Mouse (Mus musculus): Measurements from ENCODE around the gene Twf2. TPM values are rescaled to one million over a fixed set of nuclear protein-coding genes. Genes with fewer than 3 reads are reported as not detected.

Gene Twf2
- polyA plus RNA-seq, 1 experiment: 176 TPM

DNA sequence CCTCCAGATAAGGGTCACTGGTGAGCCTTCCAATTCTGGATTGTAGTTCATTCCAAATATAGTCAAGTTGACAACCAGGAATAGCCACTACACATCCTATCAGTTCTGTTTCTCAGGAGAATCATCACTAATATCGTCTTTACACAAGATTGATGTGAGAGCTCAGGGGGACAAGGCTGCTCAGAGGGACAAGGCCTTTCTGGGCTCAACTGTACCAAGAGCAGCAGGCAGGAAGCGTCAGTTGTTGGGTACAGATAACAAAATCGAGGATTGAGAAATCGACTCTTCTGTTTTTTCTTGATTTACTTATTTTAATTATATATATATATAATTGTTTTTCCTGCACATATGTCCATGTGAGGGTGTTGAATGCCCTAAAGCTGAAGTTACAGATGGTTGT lies 55.5 kb downstream of the Twf2 start:
- Histone ChIP-seq H3K36me3 (ENCODE audit: control insufficient read depth, insufficient read depth, low read length) (no peaks in the 10 kb centered on the region), H3K27ac (ENCODE audit: control insufficient read depth, insufficient read depth, low read length) (no peak overlapping the region), H3K4me1 (replicated peaks; ENCODE audit: control insufficient read depth, insufficient read depth, low read length) (0 out of 2 replicates have a peak, but pooled peaks cover 2% of the 10 kb centered on the region), H3K4me3 (ENCODE audit: control insufficient read depth, insufficient read depth, low read length) (no peak overlapping the region), H3K27me3 (ENCODE audit: control insufficient read depth, insufficient read depth, low read length) (no peaks in the 10 kb centered on the region)
- TF ChIP-seq POLR2A (IDR thresholded peaks at IDR 0.05; ENCODE audit: control insufficient read depth, extremely low read depth, insufficient read depth, low read length, poor library complexity) (no peak), CTCF (IDR thresholded peaks at IDR 0.05; ENCODE audit: borderline replicate concordance, control insufficient read depth, extremely low read depth, insufficient read depth, low read length, poor library complexity) (no peak)
- no peak for DNase-seq
- WGBS: 53% methylated on average over 4 of the region's 4 CpGs

DNA sequence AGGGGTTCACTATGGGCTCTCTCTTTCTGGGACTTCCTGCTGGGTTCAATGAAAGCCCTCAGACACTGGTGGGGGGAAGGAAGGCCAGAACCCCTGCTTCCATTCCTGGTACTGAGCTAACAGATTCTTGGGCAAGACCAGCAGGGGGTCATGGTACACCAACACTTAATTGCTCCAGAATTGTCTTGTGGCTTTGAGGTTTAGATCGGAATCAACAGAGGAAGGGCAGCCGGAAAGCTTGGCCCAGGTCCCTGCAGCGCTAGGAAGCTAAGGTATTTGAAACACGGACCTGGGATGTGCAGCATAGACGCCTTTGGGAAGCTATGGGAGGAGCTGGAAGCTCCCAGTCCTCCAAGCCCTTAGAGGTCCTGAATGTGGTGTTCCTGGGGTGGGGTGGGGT lies 56.1 kb downstream of the Twf2 start:
- TF ChIP-seq CTCF (IDR thresholded peaks at IDR 0.05; ENCODE audit: borderline replicate concordance, control insufficient read depth, extremely low read depth, insufficient read depth, low read length, poor library complexity) (no peak), POLR2A (IDR thresholded peaks at IDR 0.05; ENCODE audit: control insufficient read depth, extremely low read depth, insufficient read depth, low read length, poor library complexity) (no peak)
- H3K4me1 ChIP-seq (replicated peaks; ENCODE audit: control insufficient read depth, insufficient read depth, low read length): 0 out of 2 replicates have a peak, but pooled peaks cover 2% of the 10 kb centered on the region
- H3K36me3 ChIP-seq (ENCODE audit: control insufficient read depth, insufficient read depth, low read length): no peaks in the 10 kb centered on the region
- H3K27me3 ChIP-seq (ENCODE audit: control insufficient read depth, insufficient read depth, low read length): no peaks in the 10 kb centered on the region
- DNase-seq: no peak
- no peak overlapping the region for H3K4me3 ChIP-seq (ENCODE audit: control insufficient read depth, insufficient read depth, low read length)
- no peak overlapping the region for H3K27ac ChIP-seq (ENCODE audit: control insufficient read depth, insufficient read depth, low read length)
- WGBS: 14% methylated on average over 5 of the region's 5 CpGs

DNA sequence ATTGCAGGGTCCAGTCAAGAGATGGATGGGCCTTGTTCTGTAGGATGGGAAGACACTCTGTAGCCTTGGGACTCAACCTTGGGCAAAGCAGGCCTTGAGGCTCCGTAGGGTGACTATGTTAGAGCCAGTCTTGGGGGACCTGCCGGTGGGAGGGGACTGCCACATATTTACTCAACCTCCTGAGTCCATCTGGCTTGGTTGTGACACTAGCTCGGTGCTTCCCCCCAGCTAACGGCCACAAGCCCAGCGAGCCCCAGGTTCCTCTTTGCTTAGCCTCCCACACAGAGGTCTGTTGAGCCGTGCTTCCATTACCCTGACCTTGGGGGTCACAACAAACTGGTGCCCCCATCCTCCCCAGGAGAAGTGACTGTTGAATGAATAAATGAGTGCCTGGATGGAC lies 58.1 kb downstream of the Twf2 start:
- H3K27ac ChIP-seq (ENCODE audit: control insufficient read depth, insufficient read depth, low read length): no peak overlapping the region
- WGBS: 32% methylated on average over 6 of the region's 6 CpGs
- no peaks in the 10 kb centered on the region for H3K27me3 ChIP-seq (ENCODE audit: control insufficient read depth, insufficient read depth, low read length)
- H3K36me3 ChIP-seq (ENCODE audit: control insufficient read depth, insufficient read depth, low read length): no peaks in the 10 kb centered on the region
- DNase-seq: no peak
- TF ChIP-seq POLR2A (IDR thresholded peaks at IDR 0.05; ENCODE audit: control insufficient read depth, extremely low read depth, insufficient read depth, low read length, poor library complexity): no peak
- no peak for TF ChIP-seq CTCF (IDR thresholded peaks at IDR 0.05; ENCODE audit: borderline replicate concordance, control insufficient read depth, extremely low read depth, insufficient read depth, low read length, poor library complexity)
- no peak overlapping the region for H3K4me3 ChIP-seq (ENCODE audit: control insufficient read depth, insufficient read depth, low read length)
- 0 out of 2 replicates have a peak, but pooled peaks cover 2% of the 10 kb centered on the region for H3K4me1 ChIP-seq (replicated peaks; ENCODE audit: control insufficient read depth, insufficient read depth, low read length)

DNA sequence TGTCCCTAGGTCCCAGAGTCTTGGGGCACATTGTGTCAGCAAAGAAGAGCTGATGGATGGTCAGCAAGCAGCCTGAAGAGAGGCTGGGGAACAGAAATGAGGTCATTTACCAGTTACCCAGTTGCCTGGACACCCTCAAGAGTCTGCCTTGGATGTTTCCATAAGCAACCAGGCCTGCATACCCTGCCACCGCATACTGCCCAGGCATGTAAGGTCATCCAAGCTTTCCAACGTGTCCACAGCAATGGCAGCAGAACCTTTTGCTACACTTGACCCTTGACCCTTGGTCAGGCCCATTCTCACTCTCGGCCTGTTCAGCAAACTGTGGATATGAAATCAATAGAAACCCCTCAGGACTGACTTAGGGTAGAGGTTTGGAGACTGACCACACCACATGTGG lies 58.6 kb downstream of the Twf2 start:
- Histone ChIP-seq H3K27ac (ENCODE audit: control insufficient read depth, insufficient read depth, low read length) (no peak overlapping the region), H3K4me3 (ENCODE audit: control insufficient read depth, insufficient read depth, low read length) (no peak overlapping the region), H3K27me3 (ENCODE audit: control insufficient read depth, insufficient read depth, low read length) (no peaks in the 10 kb centered on the region), H3K4me1 (replicated peaks; ENCODE audit: control insufficient read depth, insufficient read depth, low read length) (0 out of 2 replicates have a peak, but pooled peaks cover 2% of the 10 kb centered on the region), H3K36me3 (ENCODE audit: control insufficient read depth, insufficient read depth, low read length) (no peaks in the 10 kb centered on the region)
- 92% methylated on average over 3 of the region's 3 CpGs for WGBS
- DNase-seq: no peak
- no peak for TF ChIP-seq POLR2A (IDR thresholded peaks at IDR 0.05; ENCODE audit: control insufficient read depth, extremely low read depth, insufficient read depth, low read length, poor library complexity)
- no peak for TF ChIP-seq CTCF (IDR thresholded peaks at IDR 0.05; ENCODE audit: borderline replicate concordance, control insufficient read depth, extremely low read depth, insufficient read depth, low read length, poor library complexity)

DNA sequence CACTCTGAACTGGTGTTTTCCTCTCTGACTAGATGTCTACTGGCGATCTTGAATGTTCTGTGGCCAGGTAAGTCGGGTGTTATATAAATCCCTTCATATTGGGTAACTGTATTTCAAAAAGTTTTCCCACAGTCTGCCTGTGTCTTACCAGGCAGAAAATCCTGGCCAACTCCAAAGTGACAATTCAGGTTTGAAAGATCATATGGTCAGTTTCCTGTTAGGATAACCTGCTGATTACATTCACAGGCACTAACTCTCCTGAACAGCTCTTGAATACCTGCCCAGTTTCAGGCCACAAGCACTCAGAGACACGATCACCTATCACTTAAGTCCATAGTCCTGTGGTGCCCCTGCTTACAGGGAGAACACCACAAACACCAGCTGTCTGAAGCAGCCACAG lies 59.2 kb downstream of the Twf2 start:
- no peak overlapping the region for H3K27ac ChIP-seq (ENCODE audit: control insufficient read depth, insufficient read depth, low read length)
- no peaks in the 10 kb centered on the region for H3K36me3 ChIP-seq (ENCODE audit: control insufficient read depth, insufficient read depth, low read length)
- no peak for TF ChIP-seq POLR2A (IDR thresholded peaks at IDR 0.05; ENCODE audit: control insufficient read depth, extremely low read depth, insufficient read depth, low read length, poor library complexity)
- TF ChIP-seq CTCF (IDR thresholded peaks at IDR 0.05; ENCODE audit: borderline replicate concordance, control insufficient read depth, extremely low read depth, insufficient read depth, low read length, poor library complexity): no peak
- no peaks in the 10 kb centered on the region for H3K27me3 ChIP-seq (ENCODE audit: control insufficient read depth, insufficient read depth, low read length)
- no peak overlapping the region for H3K4me3 ChIP-seq (ENCODE audit: control insufficient read depth, insufficient read depth, low read length)
- no peak for DNase-seq
- WGBS: 81% methylated on average over 3 of the region's 3 CpGs
- H3K4me1 ChIP-seq (replicated peaks; ENCODE audit: control insufficient read depth, insufficient read depth, low read length): 0 out of 2 replicates have a peak, but pooled peaks cover 2% of the 10 kb centered on the region

DNA sequence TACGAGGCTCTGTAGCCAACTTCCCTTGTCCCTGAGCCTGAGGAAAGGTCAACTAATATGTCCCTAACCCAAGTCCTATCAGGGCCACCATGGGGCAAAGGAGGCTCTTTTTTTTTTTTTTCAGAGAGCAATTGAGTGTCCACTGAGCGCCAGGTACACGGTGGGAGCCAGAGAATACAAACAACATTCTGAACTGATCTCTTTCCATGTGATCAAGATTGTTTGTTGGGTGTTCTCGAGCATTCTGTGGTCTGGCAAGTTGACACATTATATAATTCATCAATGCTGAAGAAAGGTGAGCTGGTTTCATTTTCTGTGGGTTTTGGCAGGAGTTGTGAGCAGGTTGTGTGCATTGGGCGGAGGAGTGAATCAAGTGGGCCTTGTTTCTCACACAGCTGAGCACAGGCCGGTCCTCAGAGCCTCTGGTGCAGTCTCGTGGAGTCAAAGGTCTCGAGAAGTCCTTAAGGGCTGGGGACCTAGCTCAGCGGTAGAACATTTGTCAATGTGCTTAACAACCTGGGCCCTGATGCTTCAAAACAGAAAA lies 60.5 kb downstream of the Twf2 start:
- 0 out of 2 replicates have a peak, but pooled peaks cover 2% of the 10 kb centered on the region for H3K4me1 ChIP-seq (replicated peaks; ENCODE audit: control insufficient read depth, insufficient read depth, low read length)
- no peak for TF ChIP-seq CTCF (IDR thresholded peaks at IDR 0.05; ENCODE audit: borderline replicate concordance, control insufficient read depth, extremely low read depth, insufficient read depth, low read length, poor library complexity)
- TF ChIP-seq POLR2A (IDR thresholded peaks at IDR 0.05; ENCODE audit: control insufficient read depth, extremely low read depth, insufficient read depth, low read length, poor library complexity): no peak
- no peak overlapping the region for H3K4me3 ChIP-seq (ENCODE audit: control insufficient read depth, insufficient read depth, low read length)
- H3K36me3 ChIP-seq (ENCODE audit: control insufficient read depth, insufficient read depth, low read length): no peaks in the 10 kb centered on the region
- no peak overlapping the region for H3K27ac ChIP-seq (ENCODE audit: control insufficient read depth, insufficient read depth, low read length)
- no peaks in the 10 kb centered on the region for H3K27me3 ChIP-seq (ENCODE audit: control insufficient read depth, insufficient read depth, low read length)
- 82% methylated on average over 9 of the region's 9 CpGs for WGBS
- DNase-seq: no peak

Other genes with a start within 250 kb of the Twf2 start
- gene Col6a5, start 242.5 kb upstream of the Twf2 start, polyA plus RNA-seq (2012; rRNA removed): 0.79 and 0.84 TPM in 2 replicates
- 2.4 and 3.2 TPM in 2 replicates for gene Col6a4, start 106.3 kb upstream of the Twf2 start, polyA plus RNA-seq (2012; rRNA removed)
- 13.1 and 17.9 TPM in 2 replicates for gene Glyctk, start 45.0 kb upstream of the Twf2 start, polyA plus RNA-seq (2012; rRNA removed)
- 95.8 and 111 TPM in 2 replicates for gene Wdr82, start 32.2 kb upstream of the Twf2 start, polyA plus RNA-seq (2012; rRNA removed)
- 53.9 and 58.6 TPM in 2 replicates for gene Ppm1m, start 3.4 kb upstream of the Twf2 start, polyA plus RNA-seq (2012; rRNA removed)
- gene Tlr9, start 19.5 kb downstream of the Twf2 start, polyA plus RNA-seq (2012; rRNA removed): 17.1 and 17.4 TPM in 2 replicates
- gene Alas1, start 45.5 kb downstream of the Twf2 start, polyA plus RNA-seq (2012; rRNA removed): 87.5 and 94.8 TPM in 2 replicates
- 30.2 and 42.2 TPM in 2 replicates for gene Poc1a, start 78.0 kb downstream of the Twf2 start, polyA plus RNA-seq (2012; rRNA removed)
- 75.3 and 86.0 TPM in 2 replicates for gene Dusp7, start 165.5 kb downstream of the Twf2 start, polyA plus RNA-seq (2012; rRNA removed)
- gene Rpl29, start 226.3 kb downstream of the Twf2 start, polyA plus RNA-seq (2012; rRNA removed): 524 and 548 TPM in 2 replicates
- gene Acy1, start 235.2 kb downstream of the Twf2 start, polyA plus RNA-seq (2012; rRNA removed): 11.0 and 12.5 TPM in 2 replicates
- gene Abhd14b, start 244.4 kb downstream of the Twf2 start, polyA plus RNA-seq (2012; rRNA removed): 21.6 and 29.3 TPM in 2 replicates
- gene Abhd14a, start 244.6 kb downstream of the Twf2 start, polyA plus RNA-seq (2012; rRNA removed): 18.1 and 19.8 TPM in 2 replicates

All from thymus, adult 2 months (tissue).